Mouse (Mus musculus): ENCODE measurements around the gene Fkbp5. TPM values are rescaled to one million over a fixed set of nuclear protein-coding genes. Genes with fewer than 3 reads are reported as not detected.

Fkbp5 gene
- total and polyA plus RNA-seq, 3 experiments = 14.4 to 31.4 (median 22.6) TPM

GRCm38 (mm10) chr17:28424373-28424772 lies 93.0 kb downstream of the Fkbp5 start:
- Histone ChIP-seq H3K4me3 (replicated peaks in 1 of 3; ENCODE audit: low read depth in 2 of 3, low read length in 2 of 3, poor library complexity in 1 of 3) (no peak overlapping the region), H3K79me2 (replicated peaks; ENCODE audit: control insufficient read depth, extremely low read depth, insufficient read depth, poor library complexity, severe bottlenecking) (no peaks in the 10 kb centered on the region), H3K27ac (ENCODE audit: insufficient read depth, low read depth) (no peak overlapping the region), H3K4me1 (ENCODE audit: control insufficient read depth in 1 of 2, insufficient read depth in 2 of 2) (peaks cover 8 to 24% of the 10 kb centered on the region in 2 experiments), H3K36me3 (replicated peaks in 1 of 2; ENCODE audit: control insufficient read depth in 1 of 2, insufficient read depth in 1 of 2, low read length in 1 of 2) (peaks cover 10 to 52% of the 10 kb centered on the region in 2 experiments), H3K4me2 (ENCODE audit: insufficient read depth, low read depth, poor library complexity, severe bottlenecking) (no peak overlapping the region), H3K9ac (ENCODE audit: insufficient read depth, low read depth) (no peak overlapping the region), H3K9me3 (replicated peaks; ENCODE audit: low read length) (no peaks in the 10 kb centered on the region), H3K27me3 (replicated peaks) (no peaks in the 10 kb centered on the region)
- TF ChIP-seq ELF1 (IDR thresholded peaks at IDR 0.05; ENCODE audit: low read depth, low read length) (no peak), POLR2AphosphoS2 (IDR thresholded peaks at IDR 0.05; ENCODE audit: low read depth, low read length) (no peak), JUND (conservative IDR thresholded peaks at IDR 0.05; ENCODE audit: low read depth, low read length) (no peak), ZMIZ1 (IDR thresholded peaks at IDR 0.05; ENCODE audit: low read depth, low read length) (no peak), ETS1 (conservative IDR thresholded peaks at IDR 0.05; ENCODE audit: low read depth, low read length) (no peak), CHD1 (IDR thresholded peaks at IDR 0.05; ENCODE audit: low read depth, low read length) (no peak), CTCF (conservative IDR thresholded peaks at IDR 0.05 in 1 of 2, IDR thresholded peaks at IDR 0.05 in 1 of 2; ENCODE audit: low read depth in 2 of 2, low read length in 2 of 2) (no peak), PAX5 (IDR thresholded peaks at IDR 0.05; ENCODE audit: low read length) (no peak), SIN3A (IDR thresholded peaks at IDR 0.05; ENCODE audit: low read length) (no peak), JUN (IDR thresholded peaks at IDR 0.05; ENCODE audit: insufficient read depth, low read depth, low read length) (no peak), KAT2A (IDR thresholded peaks at IDR 0.05; ENCODE audit: insufficient replicate concordance, low read length) (no peak), USF2 (conservative IDR thresholded peaks at IDR 0.05; ENCODE audit: low read depth, low read length) (no peak), MAZ (IDR thresholded peaks at IDR 0.05; ENCODE audit: low read depth, low read length) (no peak), EP300 (IDR thresholded peaks at IDR 0.05; ENCODE audit: low read length) (no peak), NRF1 (IDR thresholded peaks at IDR 0.05; ENCODE audit: low read depth, low read length) (no peak), MEF2A (IDR thresholded peaks at IDR 0.05; ENCODE audit: borderline replicate concordance, low read depth, low read length) (no peak)
- dilution Hi-C loops (cut with MboI; ENCODE audit: extremely low pct_ligation_motif_present, extremely low pct_unique_long_range_greater_than_20kb, low sequenced_read_pairs) (no loop called here), in situ Hi-C loops (cut with MboI; ENCODE audit: low pct_ligation_motif_present, low pct_unique_long_range_greater_than_20kb, low sequenced_read_pairs) (no loop called here)
- DNase-seq (ENCODE audit: extremely low read depth) = no peak

GRCm38 (mm10) chr17:28421071-28421470 lies 96.3 kb downstream of the Fkbp5 start:
- TF ChIP-seq SMC3 (IDR thresholded peaks at IDR 0.05; ENCODE audit: low read depth, low read length) (no peak), NRF1 (IDR thresholded peaks at IDR 0.05; ENCODE audit: low read depth, low read length) (no peak), ZNF384 (IDR thresholded peaks at IDR 0.05; ENCODE audit: low read depth, low read length) (no peak), MYC (IDR thresholded peaks at IDR 0.05; ENCODE audit: low read depth, low read length) (no peak), ZKSCAN1 (IDR thresholded peaks at IDR 0.05; ENCODE audit: borderline replicate concordance, low read depth, low read length) (no peak), RAD21 (IDR thresholded peaks at IDR 0.05; ENCODE audit: low read depth, low read length) (no peak)
- in situ Hi-C loops (cut with MboI; ENCODE audit: low pct_ligation_motif_present, low pct_unique_long_range_greater_than_20kb, low sequenced_read_pairs) = no loop called here
- Histone ChIP-seq H3K9me3 (replicated peaks; ENCODE audit: low read length) (no peaks in the 10 kb centered on the region), H3K36me3 (replicated peaks in 1 of 2; ENCODE audit: control insufficient read depth in 1 of 2, insufficient read depth in 1 of 2, low read length in 1 of 2) (peaks cover 4 to 49% of the 10 kb centered on the region in 2 experiments), H3K27me3 (replicated peaks) (no peaks in the 10 kb centered on the region), H3K4me2 (ENCODE audit: insufficient read depth, low read depth, poor library complexity, severe bottlenecking) (no peak overlapping the region), H3K4me1 (ENCODE audit: control insufficient read depth in 1 of 2, insufficient read depth in 2 of 2) (peaks cover 6 to 18% of the 10 kb centered on the region in 2 experiments), H3K4me3 (replicated peaks in 1 of 3; ENCODE audit: low read depth in 2 of 3, low read length in 2 of 3, poor library complexity in 1 of 3) (no peak overlapping the region), H3K27ac (ENCODE audit: insufficient read depth, low read depth) (no peak overlapping the region), H3K9ac (ENCODE audit: insufficient read depth, low read depth) (no peak overlapping the region), H3K79me2 (replicated peaks; ENCODE audit: control insufficient read depth, extremely low read depth, insufficient read depth, poor library complexity, severe bottlenecking) (no peaks in the 10 kb centered on the region)
- DNase-seq (ENCODE audit: extremely low read depth) = no peak
- dilution Hi-C loops (cut with MboI; ENCODE audit: extremely low pct_ligation_motif_present, extremely low pct_unique_long_range_greater_than_20kb, low sequenced_read_pairs) = no loop called here
